Mouse (Mus musculus) gastrocnemius, postnatal 4 days (tissue): Measurements from ENCODE around the gene Slc25a44. TPM values are rescaled to one million over a fixed set of nuclear protein-coding genes. Genes with fewer than 3 reads are reported as not detected.
"Not testable (repeated sequence)": the region's sequence is repeated elsewhere in the genome, so short reads cannot be mapped to it uniquely, and the experiment has no call there.

Experiments used
- DNase-seq, 2 experiments: peaks; one replicate each; pipeline ENCODE4 v3.0.0; 2021 to 2022; ENCODE audit warnings: low spot score in 2 of 2, mixed read lengths in 2 of 2
- total RNA-seq, 2 experiments: library from RNA; stranded (reverse); gene quantifications; 2 replicates each; pipeline ENCODE4 v1.2.3; 2021

Slc25a44 gene
- total RNA-seq, 2 experiments from 2014 or later = 12.1 to 13.3 TPM

DNA sequence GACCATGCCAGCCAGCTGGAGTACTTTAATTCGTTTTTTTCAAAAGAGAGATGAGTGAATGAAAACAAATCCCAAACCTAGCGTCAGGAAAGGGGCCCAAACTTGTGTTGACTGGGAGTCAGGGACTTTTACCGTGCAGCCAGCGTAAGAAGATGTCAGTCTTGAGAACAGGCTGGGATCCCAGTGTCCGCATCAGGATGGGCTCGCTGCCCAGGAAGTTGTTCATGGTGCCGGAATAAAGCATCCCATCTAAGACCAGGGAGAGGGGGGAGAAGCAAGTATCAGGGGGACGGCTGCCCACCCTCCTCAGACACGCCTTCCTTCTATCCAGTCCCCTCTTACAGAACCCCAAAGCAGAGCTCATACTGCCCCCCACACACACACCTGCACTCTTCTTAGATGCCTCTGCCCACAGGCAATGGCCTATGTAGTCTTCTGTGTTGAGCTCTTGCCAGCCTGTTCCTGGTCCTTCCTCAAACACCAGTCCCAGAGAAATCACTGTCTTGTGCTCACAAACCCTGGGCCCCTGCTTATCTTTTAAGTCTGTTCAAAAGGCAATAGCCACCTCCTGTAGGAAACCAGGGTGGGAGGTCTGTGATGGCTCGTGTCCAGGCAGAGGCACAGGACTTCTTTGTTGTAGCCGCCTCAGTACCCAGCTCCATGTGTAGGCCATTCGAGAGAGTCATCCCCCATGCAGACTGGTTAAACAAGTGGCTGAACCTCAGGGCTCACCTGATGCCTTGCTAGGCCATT, 25.6 kb upstream of the Slc25a44 start:
- no peak for DNase-seq

DNA sequence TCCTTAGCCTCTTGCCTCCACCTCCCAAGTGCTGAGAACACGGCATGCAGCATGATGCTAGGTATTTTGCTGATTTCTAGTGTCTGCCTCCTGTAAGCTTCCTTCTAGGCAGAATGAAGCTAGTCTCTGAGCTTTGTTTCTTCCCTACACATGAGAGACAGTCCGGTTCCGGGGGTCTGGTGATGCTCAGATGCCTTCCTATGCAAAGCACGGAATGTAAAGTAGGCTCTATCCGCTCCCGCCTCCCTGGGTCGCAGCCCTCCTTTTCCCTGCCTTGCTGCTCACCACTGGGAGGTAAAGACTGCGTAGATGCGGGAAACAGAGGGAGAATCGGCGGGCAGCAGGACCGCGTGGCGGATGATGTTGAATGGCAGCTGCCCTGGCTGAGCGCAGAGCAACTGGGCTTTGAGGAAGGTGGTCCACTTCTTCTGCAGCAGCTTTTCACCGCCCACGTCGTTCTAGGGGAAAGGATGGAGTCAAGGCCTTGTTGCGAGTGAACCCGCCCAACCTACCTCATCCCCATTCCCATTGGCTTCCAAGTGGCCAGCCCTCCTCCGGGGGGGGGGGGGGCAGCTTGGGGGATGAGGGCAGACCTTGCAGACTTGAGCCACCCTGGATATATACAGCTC, 24.6 kb upstream of the Slc25a44 start:
- DNase-seq = peak in 1 of 2 experiments; percentile 47

DNA sequence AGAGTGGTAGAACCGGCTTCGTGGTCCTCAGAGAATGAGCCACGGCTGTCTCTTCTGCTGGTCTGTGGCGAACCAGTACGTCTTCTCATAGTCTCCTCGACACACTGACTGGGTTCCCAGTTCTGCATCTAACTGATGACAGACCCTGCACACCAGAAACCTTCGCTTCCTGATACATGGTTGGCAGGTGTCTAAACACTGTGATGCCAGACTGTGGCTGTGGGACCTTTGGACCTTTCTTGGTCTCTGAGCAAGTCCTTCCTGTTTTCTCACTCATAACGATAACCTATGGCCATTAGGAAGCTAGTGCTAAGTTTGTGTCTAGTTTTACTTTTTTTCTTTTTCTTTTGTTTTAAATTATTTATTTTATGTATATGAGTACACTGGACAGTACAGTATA, 23.5 kb upstream of the Slc25a44 start:
- no peak for DNase-seq

DNA sequence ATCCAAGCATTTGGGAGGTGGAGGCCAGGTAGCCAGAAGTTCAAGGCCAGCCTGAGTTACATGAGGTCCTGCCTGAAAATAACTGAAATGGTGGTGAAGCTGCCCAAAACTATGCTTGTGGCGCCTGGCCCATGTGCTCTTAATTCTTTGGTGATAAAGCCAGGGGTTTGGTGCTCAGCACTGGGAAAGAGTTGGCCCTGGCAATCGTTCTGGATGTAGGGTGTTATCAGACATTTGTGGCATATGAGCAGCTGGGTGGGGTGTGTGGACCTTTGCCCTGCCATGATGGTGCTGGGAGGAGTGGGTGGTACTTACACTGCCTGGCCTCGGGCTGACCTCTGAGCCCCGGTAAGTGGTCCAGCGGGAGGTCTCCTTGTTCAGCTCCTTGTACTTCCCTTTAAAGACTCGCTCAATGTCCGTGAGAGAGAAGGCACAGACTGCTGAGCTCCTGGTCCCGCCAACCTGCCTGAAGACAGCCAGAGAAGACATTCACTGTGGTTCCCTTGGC, 22.8 kb upstream of the Slc25a44 start:
- DNase-seq = no peak

DNA sequence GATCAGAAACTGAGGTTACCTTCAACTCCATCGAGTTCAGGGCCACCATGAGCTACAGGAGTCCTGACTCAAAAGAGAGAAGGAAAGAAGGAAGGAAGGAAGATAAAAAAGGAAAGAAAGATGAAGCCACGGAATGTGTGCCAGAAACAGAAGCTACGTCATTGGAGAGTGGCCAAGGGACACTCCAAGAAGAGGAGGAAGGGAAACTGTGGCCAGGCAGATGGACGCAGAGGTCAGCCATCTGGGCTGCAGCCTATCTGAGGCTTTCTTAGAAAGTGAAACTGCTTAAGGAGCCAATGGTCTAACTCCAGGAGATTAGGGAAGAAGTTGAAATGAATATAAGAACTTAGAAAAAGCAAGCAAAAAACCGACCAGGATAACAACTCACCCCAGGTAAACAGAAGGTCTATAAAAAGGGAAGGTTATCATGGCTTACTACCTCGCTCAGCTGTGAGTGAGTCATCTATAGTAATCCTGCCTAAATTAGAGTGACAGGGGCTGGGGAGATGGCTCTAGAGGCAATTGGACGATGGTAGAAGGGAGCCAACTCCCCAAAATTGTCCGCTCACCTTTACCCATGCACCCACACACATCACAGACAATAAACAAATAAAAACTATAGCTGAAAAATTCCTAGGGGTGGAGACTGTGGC, 21.7 kb upstream of the Slc25a44 start:
- DNase-seq = no peak

DNA sequence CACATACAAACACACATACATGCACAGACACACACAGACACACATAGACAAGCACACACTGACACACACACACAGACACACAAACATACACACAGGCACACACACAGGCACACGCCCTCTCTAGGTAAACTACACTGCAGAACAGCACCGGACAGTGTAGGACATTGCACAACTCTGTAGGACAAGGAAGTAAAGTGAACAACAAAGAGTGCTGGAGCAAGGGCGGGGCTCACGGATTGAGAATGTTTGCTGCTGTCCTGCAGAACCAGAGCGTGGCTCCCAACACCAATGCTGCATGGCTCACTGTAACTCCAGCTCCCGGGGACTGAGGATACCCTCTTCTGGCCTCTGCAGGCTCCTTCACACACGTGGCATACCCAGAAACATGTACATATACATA, 17.9 kb upstream of the Slc25a44 start:
- DNase-seq = no peak

DNA sequence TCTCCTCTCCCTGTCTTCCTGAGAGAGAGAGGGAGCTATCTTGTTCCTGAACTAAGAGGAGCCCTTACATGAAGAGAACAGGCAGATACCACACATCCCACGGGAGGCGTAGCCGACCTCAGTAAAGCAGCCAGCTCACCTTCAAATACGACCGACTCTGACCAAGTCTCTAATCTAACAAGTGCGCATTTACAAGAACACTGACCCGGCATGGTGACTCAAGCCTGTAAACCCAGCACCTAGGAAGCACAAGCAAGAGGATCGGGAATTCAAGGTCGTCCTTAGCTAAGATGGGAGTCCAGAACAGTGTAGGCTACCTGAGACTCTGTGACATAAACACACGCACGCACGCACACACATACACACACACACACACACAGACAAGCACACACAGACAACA, 17.5 kb upstream of the Slc25a44 start:
- no peak for DNase-seq

DNA sequence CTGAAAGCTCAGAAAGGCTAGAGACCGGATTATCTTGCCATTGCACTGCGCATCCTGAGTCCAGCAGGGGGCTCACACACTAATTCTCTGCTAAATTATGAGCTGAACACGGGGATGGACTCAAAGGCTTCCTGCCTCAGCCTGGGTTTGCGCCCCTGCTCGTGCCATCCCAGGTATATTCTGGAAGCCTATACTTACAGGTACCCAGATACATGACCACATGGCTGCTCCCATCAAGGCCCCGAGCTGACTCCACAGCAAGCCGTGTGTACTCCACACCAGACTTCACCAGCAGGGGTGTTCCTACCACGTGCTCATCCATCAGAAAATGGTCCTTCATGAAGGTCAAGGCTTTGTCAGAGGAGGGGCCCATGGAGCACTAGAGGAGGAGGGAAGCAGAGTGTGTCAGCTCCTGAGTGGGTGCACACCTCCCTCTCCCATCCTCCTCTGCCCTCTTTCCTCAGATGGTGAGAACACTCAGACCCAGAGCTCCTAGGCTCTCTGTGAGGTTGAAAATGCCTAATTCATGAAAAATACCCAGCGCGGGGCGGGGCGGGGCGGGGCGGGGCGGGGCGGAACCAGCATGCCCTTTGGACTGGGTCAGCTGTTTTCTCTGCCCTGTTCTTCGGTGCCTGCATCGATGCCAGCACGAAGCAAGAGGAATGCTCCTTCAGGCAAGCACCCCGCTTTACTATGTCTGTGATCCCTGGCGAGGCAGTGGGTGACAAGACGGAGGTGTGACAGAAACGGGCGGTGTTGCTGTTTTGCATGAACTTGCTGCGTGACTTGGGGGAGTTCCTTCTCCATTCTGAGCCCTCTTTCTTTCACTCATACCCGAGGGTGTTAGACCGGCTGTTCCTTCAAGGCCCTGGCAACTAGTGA, 15.8 kb upstream of the Slc25a44 start:
- no peak for DNase-seq

DNA sequence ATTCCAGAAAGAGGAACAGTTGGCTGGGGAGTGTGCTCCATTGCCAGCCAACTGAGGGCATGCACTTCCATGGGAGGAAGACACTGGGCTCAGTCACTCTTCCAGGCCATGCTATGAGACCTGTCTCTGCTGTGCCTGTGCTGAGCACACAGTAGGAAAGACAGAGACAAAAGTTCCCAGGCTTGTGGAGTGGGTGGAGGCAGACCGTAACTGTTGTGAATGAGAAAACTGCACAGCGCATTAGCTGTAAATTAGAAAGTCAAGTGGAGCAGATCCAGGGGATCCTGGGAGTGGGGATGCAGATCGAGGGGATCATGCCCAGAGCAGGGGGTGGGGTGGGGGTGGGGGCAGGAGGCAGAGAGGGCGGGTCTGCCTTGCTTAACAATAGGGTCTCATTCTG, 14.6 kb upstream of the Slc25a44 start:
- DNase-seq = no peak

DNA sequence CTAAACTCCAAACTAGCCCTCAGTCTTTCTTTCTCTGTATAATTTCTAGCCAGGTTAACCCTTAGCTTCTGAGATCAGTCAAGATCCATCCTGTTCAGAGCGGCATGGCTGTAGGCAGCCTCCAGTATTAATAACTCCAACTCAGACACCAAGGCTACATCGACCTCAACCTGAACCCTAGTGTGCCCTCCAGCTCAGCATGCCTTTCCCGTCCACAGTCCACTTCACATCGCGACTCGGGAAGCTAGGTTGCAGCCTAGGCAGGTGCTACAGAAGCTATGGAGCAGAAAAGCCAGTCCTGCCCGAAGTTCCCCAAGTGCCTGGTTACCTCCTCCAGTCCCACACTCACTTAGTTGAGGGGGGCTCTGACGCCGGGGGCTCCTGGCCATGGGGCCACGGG, 12.5 kb upstream of the Slc25a44 start:
- no peak for DNase-seq

DNA sequence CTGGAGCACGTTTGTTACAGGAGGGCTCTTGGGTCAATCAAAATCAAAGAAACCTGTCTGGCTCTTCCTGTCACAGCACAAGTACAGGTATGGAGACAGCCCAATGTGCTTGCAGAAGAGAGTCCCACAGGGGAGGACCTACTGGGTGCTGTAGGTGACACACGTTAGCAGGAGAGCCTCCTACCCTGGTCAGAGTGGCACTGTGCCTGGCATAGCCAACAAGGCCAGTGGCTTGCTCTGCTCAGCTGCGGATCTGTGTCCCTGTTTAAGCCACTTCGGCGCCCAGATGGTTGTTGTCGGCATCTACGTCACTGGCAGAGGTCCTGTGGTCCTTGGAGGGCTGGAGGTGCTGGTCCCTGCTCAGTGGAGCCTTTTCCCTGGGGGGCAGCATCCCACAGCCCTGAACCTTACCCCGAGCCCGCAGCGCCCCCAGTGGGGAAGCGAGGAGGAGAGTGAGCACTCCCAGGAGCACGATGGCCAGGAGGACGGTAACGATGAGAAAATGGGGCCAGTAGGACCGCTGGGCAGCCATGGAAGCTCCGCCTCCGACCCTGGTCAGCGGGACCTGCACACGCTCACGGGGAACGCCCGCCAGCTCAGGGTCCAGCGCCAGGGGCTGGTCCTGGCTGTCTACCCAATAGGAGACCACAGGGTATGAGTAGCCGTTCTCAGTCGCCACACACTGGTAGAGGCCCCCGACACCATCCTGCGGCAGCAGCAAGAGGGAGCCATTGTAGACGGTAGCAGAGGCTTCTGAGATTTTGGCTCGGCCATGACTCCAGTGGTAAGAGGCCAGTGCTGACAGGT, 11.7 kb upstream of the Slc25a44 start:
- DNase-seq = peak; percentile 37 to 54

DNA sequence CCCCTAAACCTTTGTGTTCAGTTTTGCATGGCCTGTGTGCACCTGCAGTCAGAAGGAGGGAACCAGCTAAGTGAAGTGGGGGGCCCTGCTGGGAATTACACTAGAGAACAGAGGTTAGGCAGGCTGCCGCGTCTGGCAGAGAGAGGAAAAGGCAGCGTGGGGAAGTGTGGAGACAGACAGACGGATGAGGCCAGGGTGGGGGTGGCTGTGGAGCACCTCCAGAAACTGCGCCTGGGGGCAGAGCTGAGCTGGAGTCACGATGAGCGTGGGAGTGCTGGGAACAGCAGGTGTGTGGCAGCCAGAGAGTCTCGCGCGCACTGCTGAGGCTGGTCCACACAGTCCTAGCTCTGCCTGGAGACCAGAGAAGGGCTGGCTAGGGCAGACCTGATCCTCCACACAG, 10.6 kb upstream of the Slc25a44 start:
- no peak for DNase-seq

DNA sequence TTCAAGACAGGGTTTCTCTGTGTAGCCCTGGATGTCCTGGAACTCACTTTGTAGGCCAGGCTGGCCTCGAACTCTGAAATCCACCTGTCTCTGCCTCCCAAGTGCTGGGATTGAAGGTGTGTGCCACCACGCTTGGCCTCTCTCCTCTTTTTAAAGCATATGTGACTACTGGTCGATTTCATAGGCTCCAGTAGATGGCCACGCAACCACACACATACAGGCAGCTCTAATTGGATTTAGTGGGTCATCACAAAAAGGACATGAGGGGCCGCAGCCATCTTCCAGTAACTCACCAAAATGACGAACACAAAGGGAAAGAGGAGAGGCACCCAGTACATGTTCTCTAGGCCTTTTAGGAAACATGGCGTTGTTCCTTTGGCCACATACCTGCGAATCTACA, 3.7 kb upstream of the Slc25a44 start:
- DNase-seq = not testable (repeated sequence)

DNA sequence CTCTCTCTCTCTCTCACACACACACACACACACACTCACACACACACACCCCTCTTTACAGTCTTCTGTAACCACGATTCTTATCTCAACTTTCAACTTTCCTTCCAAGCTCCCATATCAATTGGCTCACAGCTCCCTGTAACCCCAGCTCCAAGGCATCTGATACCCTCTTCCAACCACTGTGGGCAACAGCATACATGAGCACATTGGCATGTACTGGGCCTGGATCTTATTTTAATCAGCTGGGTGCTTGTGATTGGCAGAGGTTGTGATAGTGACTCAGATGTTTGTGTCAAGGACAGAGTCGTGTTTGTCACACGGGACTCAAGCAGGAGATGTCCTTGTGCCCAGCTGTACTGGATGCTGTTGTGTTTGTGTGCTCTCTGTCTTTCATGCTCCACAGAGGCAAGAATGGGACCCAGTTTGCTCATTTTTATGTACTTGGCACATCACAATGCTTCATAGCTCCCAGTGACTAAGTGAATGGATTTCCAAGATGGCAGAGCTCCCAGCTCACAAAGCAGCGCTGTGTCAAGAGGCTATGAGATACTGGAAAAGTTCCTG, 2.5 kb upstream of the Slc25a44 start:
- no peak for DNase-seq

DNA sequence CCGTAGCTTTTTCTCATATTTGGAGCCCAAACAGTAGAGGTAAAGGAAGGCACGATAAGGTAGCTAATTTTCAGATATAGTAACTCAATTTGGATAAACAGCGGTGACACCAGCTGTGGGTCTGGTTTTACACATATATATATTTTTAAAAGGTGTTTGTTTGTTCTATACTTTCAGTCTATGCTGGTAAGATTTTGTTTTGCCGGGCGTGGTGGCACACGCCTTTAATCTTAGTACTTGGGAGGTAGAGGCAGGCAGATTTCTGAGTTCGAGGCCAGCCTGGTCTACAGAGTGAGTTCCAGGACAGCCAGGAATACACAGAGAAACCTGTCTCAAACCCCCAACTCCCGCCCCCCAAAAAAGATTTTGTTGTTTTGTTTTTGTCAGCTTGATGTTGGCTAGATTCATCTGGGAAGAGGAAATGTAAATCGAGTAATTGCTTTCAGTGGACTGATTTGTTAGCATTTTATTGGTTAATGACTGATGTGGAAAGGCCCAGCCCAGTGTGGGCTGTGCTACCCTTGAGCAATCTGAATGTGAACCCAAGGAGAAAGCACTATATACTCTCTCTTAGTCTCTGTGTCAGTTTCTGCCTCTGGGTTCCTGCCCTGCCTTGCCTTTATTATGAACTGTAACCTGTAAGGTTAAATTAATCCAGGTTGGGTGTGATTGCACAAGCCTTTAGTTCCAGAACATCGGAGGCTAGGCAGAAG, 925 bp upstream of the Slc25a44 start:
- DNase-seq = no peak

DNA sequence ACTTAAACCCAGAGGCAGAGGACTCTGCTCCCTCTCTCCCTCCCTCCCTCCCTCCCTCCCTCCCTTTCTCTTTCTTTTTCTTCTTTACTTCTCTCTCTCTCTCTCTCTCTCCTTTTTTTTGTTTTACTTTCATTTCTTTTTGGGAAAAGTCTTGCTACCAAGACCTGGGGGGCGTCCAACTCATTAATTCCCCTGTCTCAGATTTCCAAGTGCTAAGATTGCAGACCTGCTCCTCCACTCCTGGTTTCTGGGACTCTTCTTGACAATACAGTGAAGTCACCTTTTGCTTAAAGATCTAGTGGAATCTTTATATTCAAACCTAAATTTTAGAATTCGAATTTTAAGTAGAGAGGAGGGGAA, 371 bp upstream of the Slc25a44 start:
- no peak for DNase-seq

DNA sequence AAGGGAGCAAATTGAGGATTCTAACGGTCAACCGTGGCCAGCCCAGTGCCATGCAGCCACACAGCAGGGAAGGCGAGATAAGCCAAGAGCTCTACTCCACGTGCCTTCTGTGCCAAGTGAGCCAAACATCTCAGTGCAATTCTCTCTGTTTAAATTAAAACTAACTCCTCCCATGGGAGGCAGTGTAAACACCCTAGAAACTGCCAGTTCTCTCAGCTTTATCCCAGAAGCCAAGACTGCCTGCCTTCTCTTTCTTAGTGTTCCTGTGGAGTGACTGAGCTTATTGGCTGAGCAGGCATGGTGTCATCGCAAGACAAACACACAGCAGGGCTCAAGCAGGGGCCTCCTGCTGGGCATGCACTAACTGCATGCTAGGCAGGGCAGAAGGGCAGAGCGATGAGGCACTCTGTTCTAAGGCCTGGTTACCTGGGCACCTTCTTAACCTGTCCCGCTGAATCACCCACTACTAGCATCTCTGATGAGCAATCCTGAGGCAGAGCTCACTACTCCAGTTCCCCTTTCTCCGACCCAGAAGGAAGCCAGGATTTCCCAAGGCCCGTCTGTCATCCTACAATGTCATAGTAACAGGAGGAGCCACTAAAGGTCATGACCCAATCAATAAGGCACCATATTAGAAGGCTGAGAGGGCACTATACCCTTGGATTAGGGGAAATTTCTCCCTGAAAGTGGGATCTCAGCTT, 2.8 kb downstream of the Slc25a44 start:
- DNase-seq = no peak

DNA sequence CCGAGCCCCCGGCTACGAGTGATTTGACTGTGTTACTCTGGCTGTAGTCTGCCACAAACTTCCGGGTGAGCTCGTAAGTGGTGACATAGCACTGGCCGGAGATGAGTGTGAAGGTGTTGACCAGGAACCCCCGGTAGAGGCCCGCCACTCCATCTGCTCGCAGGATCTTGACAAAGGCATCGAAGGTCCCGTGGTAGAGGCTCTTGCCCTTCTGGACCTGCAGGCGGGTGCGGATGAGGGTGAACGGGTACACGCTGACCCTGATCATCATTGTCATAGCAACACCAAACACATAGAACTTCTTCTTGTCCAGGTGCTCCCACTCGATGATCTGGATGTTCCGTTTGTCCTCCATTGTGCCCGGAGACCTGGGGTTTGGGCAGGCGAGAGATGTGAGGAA, 4.2 kb downstream of the Slc25a44 start:
- no peak for DNase-seq

DNA sequence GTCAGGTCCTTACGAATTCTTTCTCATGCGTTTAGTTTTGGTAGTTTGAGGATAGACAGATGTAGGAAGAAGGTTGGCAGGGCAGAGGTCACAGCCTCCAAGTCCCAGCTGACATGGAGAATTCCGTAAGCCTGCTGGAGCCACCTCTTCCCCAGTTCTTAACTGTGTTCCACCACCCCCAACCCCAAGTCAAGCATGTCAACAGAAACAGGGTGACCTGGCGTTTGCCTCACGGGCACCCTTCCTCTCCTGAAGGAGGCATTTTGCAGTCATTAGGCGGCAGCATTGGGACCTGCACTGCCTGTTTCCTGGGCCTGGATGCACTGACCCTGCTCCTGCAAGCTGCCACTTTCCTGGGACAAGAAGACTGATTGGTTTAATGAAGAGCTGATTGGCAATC, 6.9 kb downstream of the Slc25a44 start:
- no peak for DNase-seq
